Mouse (Mus musculus) skeletal muscle tissue, postnatal 0 days (tissue): ENCODE data around the gene Mrgprd. TPM values are rescaled to one million over a fixed set of nuclear protein-coding genes. Genes with fewer than 3 reads are reported as not detected.

Experiments used
- polyA plus RNA-seq: library from polyadenylated mRNA; unstranded; fragments of >200 nt; fragmentation: Nextera tagmentation; extraction: Ambion mirVana; gene quantifications from 2 replicates; pipeline ENCODE4 v1.2.1, GENCODE M21; 2015

The Mrgprd gene
- 0.15 and 0.19 TPM in 2 replicates for polyA plus RNA-seq

DNA sequence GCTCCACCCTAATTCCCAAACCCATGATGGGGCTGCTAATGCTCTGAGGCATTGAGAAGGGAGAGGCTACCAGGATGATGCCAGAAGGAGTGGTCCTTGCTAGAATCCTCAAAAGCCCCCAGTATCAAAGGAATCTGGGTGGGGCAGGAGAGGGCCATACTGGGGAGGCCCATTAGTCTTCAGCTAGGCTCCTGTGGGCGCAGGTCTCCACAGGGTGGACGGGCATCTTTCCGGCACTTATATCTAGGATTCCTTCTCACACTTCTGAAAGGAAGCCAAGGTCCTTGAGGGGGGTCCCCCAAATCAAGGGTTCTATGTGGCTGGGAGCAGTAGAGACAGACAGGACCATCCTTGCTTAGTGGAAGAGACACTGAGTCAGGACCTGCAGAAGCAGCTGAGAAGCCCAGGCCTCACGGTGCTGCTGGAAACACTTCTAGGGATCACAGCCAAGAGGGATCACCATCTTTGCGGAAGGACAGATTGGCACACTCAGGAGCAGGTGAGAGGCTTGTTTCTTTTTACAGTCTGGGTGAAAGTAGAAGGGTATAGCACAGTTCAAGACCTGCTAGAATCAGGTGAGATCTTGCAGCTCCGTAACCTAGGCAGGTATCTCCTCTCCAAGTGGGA is at the start of gene Mrgprd:
Gene Mrgprd, plus strand, starts transcription at position 51 of the 627 bp plus-strand sequence.

DNA sequence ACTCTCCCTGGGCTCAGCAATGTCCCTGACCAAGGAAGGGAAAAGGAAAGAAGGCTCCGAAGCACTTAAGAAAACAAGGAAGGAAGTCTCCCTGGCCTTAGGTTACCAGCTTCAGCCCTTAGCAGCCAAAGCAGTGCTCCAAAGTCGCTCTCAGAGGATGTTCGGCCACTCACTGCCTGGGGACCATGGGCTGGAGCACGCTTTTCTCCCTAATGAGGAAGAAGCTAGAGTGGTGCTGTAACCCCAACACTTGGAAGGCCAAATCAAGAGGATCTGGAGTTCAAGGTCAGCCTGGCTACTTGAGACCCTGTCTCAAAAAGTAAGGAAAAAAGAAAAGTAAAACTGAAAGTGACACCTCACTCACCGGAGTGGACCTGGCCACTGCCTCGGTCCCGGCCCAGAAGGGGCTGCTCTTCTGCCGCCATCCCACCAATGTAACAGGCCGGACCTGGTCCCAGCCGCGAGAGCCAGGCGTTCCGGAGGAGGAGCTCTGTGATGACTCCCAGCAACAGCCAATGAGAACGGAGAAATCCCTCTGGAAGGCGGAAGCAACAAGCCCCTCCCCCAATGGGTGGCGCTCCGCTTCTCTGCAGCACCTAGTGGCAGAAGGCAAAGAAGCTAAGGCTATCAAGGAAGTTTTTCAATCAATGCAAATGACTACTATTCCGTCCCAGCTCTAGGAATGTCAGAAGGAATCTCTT is 31.0 kb upstream of the Mrgprd start, which contains the start of gene Tpcn2:
Gene Tpcn2, minus strand, starts transcription at position 525 of the 701 bp plus-strand sequence.

DNA sequence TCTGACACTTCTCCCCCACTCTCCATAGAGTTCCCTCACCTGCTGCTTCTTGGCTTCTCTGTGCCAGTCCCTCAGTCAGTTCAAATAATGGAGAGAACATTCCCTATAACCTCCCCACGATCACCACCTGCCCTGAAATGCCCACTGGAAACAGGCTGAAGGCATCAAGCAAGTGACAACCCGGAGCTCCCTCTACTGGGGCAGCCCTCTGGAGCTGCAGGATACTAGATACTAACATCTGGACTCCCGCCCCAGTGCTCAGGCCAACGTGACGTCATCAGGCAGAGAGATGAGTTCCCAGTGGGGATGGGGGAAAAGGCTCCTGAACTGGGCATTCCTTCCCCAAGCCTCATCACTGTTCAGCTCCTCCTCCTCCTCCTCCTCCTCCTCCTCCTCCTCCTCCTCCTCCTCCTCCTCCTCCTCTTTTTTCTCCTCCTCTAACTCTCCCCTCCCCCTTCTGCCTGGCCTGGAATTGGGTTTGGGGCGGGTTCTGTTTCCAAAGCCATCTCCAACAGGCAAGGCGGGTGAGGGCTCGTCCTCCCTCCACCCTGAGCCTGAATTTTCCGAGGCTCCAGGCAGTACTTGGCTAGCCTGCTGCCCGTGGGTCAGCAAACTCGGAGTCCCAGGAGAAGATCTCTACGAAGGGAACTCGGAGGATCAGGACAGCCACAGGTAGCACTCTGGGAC is 14.2 kb upstream of the Mrgprd start, which contains the start of gene Mrgprf:
Gene Mrgprf, plus strand, starts transcription at position 508 of the 687 bp plus-strand sequence.

Other genes with a start within 250 kb of the Mrgprd start
- gene 1810010D01Rik, start 106.7 kb upstream of the Mrgprd start, polyA plus RNA-seq = 0.46 TPM in 1 of 2 replicates, not detected in the other
- gene Tpcn2, start 30.8 kb upstream of the Mrgprd start, polyA plus RNA-seq = 3.8 and 3.9 TPM in 2 replicates
- gene Mrgprf, start 14.0 kb upstream of the Mrgprd start, polyA plus RNA-seq = 7.0 and 11.3 TPM in 2 replicates